Mouse (Mus musculus): ENCODE measurements around the gene Rem2. TPM values are rescaled to one million over a fixed set of nuclear protein-coding genes. Genes with fewer than 3 reads are reported as not detected.

Gene Rem2
- polyA plus RNA-seq, 1 experiment from 2014 or later, result 41.4 TPM

DNA sequence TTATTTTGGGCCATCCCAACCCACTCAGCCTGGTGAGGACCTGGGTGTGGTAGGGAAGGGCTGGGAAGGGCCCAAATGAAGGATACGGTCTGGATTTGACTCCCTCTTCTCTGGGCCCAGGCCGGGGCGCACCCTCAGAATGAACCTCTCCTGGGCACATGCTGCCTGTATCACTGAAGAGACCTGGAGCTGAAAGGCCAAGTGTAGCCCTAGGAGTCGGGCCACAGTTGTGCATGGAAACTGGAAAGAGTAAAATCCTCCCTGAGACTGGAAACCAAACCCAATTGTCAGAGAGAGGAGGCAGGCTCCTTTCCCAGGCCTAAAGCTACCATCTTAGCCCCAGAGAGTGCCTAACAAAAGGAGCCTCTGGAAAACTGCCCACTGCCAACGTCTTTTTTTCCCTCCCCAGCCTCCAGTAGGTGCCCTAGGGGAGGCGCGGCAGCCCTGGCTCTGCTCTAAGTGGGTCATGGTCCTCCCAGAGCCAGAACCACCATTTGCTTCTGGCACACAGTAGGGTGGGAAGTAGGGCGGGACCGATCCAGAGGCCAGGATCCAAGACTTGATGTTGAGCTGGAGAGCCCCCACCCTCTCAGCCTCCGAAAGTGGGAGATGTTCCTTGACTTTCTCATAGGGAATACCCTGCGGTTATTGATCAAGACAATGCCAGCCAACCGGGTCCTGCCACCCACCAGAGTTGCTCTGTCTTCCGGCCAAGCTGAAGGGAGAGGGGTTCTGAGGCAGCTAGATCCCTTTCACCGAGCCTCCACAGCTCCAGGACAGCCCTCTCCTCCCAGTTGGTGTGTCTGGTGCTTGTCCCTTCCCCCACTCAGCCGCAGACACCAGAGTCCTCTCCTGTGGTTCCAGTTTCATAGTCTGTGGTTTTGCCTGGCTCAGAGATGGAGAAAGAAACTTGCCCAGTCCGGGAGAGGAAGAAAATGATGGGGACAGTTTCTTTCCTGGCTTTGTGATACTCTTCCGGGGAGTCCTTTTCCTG, 42.8 kb upstream of the Rem2 start:
- 0 out of 2 replicates have a peak, but pooled peaks have one; percentile 6 for ATAC-seq (ENCODE audit: low FRiP score, low read depth)

GRCm38 (mm10) chr14:54433941-54434531, 41.9 kb upstream of the Rem2 start:
- Histone ChIP-seq H3K4me2 (replicated peaks) (peak overlapping the region; percentile 71), H3K27ac (no peak overlapping the region), H3K4me3 (peak overlapping the region; percentile 62; the same call in 1 of the 2 replicates), H3K9ac (no peak overlapping the region), H3K27me3 (replicated peaks) (peaks cover 3% of the 10 kb centered on the region; the same call in 1 of the 2 replicates), H3K36me3 (peaks cover 19% of the 10 kb centered on the region), H3K4me1 (peaks cover 38% of the 10 kb centered on the region), H3K9me3 (no peaks in the 10 kb centered on the region)
- WGBS, result 77% methylated on average over 12 of the region's 12 CpGs
- ATAC-seq (ENCODE audit: low FRiP score, low read depth), result no peak

More for the DNA sequence above, 42.8 kb upstream of the Rem2 start:
- 52% methylated on average over 17 of the region's 17 CpGs for WGBS
- peak overlapping the region; percentile 71 for H3K4me2 ChIP-seq (replicated peaks)
- no peak overlapping the region for H3K27ac ChIP-seq
- peak overlapping the region; percentile 88 for H3K9ac ChIP-seq
- peaks cover 38% of the 10 kb centered on the region for H3K4me1 ChIP-seq
- peaks cover 11% of the 10 kb centered on the region; the same call in 1 of the 2 replicates for H3K36me3 ChIP-seq
- no peaks in the 10 kb centered on the region for H3K9me3 ChIP-seq
- H3K4me3 ChIP-seq, result peak overlapping the region; percentile 62
- peaks cover 3% of the 10 kb centered on the region; the same call in 1 of the 2 replicates for H3K27me3 ChIP-seq (replicated peaks)

GRCm38 (mm10) chr14:54435194-54435918, 40.5 kb upstream of the Rem2 start:
- H3K27me3 ChIP-seq (replicated peaks), result peaks cover 3% of the 10 kb centered on the region; the same call in 1 of the 2 replicates
- no peak overlapping the region for H3K4me2 ChIP-seq (replicated peaks)
- no peak overlapping the region for H3K4me3 ChIP-seq
- no peak for ATAC-seq (ENCODE audit: low FRiP score, low read depth)
- H3K27ac ChIP-seq, result no peak overlapping the region
- H3K4me1 ChIP-seq, result peaks cover 25% of the 10 kb centered on the region
- 87% methylated on average over 11 of the region's 11 CpGs for WGBS
- no peaks in the 10 kb centered on the region for H3K9me3 ChIP-seq
- peaks cover 28% of the 10 kb centered on the region for H3K36me3 ChIP-seq
- H3K9ac ChIP-seq, result no peak overlapping the region

DNA sequence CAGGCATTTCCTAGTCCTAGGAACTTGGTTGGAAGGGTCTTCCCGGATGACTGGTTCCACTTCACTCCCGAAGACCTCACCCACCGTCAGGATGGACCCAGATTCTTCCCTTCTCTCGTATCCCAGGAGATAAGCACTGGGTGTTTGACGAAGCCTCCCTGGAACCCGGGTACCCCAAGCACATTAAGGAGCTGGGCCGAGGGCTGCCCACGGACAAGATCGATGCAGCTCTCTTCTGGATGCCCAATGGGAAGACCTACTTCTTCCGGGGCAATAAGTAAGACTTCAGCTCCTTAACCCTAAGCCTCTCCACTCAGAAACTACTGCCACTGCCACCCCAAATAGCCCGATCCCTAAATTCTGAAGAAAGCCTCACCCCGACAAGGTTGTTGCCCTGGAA, 36.7 kb upstream of the Rem2 start:
- H3K27ac ChIP-seq, result no peak overlapping the region
- no peaks in the 10 kb centered on the region for H3K9me3 ChIP-seq
- H3K4me3 ChIP-seq, result no peak overlapping the region
- no peak for ATAC-seq (ENCODE audit: low FRiP score, low read depth)
- 84% methylated on average over 12 of the region's 12 CpGs for WGBS
- H3K4me1 ChIP-seq, result peaks cover under 1% of the 10 kb centered on the region; the same call in 1 of the 2 replicates
- peaks cover 34% of the 10 kb centered on the region for H3K36me3 ChIP-seq
- no peak overlapping the region for H3K4me2 ChIP-seq (replicated peaks)
- H3K9ac ChIP-seq, result no peak overlapping the region
- no peaks in the 10 kb centered on the region for H3K27me3 ChIP-seq (replicated peaks)

DNA sequence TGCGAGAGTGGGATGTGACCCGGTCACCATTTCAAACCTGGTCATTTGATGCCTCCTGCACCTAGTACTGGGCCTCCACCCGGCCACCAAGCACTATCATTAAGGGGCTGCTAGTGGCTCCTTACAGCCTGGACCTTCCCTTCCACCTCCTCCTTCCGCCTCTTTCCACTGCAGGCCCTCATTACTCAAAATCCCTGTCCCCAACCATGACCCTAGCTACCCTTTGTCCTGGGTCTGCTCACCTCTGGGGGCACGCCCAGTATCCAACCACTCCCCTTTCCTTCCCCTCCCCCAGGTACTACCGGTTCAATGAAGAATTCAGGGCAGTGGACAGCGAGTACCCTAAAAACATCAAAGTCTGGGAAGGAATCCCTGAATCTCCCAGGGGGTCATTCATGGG, 36.3 kb upstream of the Rem2 start:
- Histone ChIP-seq H3K9me3 (no peaks in the 10 kb centered on the region), H3K9ac (no peak overlapping the region), H3K4me1 (no peaks in the 10 kb centered on the region; the same call in 1 of the 2 replicates), H3K4me2 (replicated peaks) (no peak overlapping the region), H3K27ac (no peak overlapping the region), H3K36me3 (peaks cover 34% of the 10 kb centered on the region), H3K4me3 (no peak overlapping the region), H3K27me3 (replicated peaks) (no peaks in the 10 kb centered on the region)
- WGBS, result 64% methylated on average over 7 of the region's 7 CpGs
- ATAC-seq (ENCODE audit: low FRiP score, low read depth), result no peak

GRCm38 (mm10) chr14:54440538-54440937, 35.4 kb upstream of the Rem2 start:
- Histone ChIP-seq H3K27me3 (replicated peaks) (no peaks in the 10 kb centered on the region), H3K9ac (no peak overlapping the region), H3K27ac (no peak overlapping the region), H3K4me3 (no peak overlapping the region), H3K4me2 (replicated peaks) (no peak overlapping the region), H3K9me3 (no peaks in the 10 kb centered on the region), H3K36me3 (peaks cover 34% of the 10 kb centered on the region), H3K4me1 (no peaks in the 10 kb centered on the region)
- no peak for ATAC-seq (ENCODE audit: low FRiP score, low read depth)
- WGBS, result 93% methylated on average over 14 of the region's 14 CpGs

DNA sequence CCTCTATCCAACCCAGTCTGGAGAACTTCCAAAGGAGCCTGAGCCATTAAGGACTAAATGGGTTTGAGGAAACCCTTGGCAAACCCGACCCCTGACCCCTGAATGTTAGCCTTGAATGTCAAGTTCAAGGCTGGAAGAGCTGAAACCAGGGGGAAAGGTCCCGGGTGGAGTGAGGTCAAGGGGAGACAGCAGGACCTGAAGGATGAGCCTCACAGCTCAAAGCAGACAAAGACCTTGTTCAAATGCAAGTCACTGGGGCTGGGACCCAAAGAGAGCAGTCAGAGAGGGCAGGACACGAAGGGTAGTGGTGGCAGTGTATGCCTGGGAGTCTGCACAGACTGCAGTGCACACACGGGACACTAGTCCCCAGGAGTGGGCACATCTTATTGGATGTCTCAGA, 34.5 kb upstream of the Rem2 start:
- H3K4me3 ChIP-seq, result no peak overlapping the region
- no peak overlapping the region for H3K27ac ChIP-seq
- no peak overlapping the region for H3K9ac ChIP-seq
- H3K27me3 ChIP-seq (replicated peaks), result no peaks in the 10 kb centered on the region
- peaks cover 31% of the 10 kb centered on the region for H3K36me3 ChIP-seq
- no peak overlapping the region for H3K4me2 ChIP-seq (replicated peaks)
- H3K9me3 ChIP-seq, result no peaks in the 10 kb centered on the region
- no peaks in the 10 kb centered on the region for H3K4me1 ChIP-seq
- ATAC-seq (ENCODE audit: low FRiP score, low read depth), result no peak
- WGBS, result 87% methylated on average over 4 of the region's 4 CpGs

GRCm38 (mm10) chr14:54442548-54442947, 33.4 kb upstream of the Rem2 start:
- ATAC-seq (ENCODE audit: low FRiP score, low read depth), result no peak
- Histone ChIP-seq H3K27ac (no peak overlapping the region), H3K9ac (no peak overlapping the region), H3K4me1 (no peaks in the 10 kb centered on the region), H3K36me3 (peaks cover 27% of the 10 kb centered on the region), H3K4me3 (no peak overlapping the region), H3K9me3 (no peaks in the 10 kb centered on the region), H3K27me3 (replicated peaks) (no peaks in the 10 kb centered on the region), H3K4me2 (replicated peaks) (no peak overlapping the region)
- WGBS, result 87% methylated on average over 3 of the region's 3 CpGs

GRCm38 (mm10) chr14:54443196-54443595, 32.7 kb upstream of the Rem2 start:
- H3K4me2 ChIP-seq (replicated peaks), result no peak overlapping the region
- H3K4me1 ChIP-seq, result no peaks in the 10 kb centered on the region
- 18% methylated on average over 3 of the region's 3 CpGs for WGBS
- no peak overlapping the region for H3K9ac ChIP-seq
- no peak overlapping the region for H3K27ac ChIP-seq
- no peaks in the 10 kb centered on the region for H3K9me3 ChIP-seq
- peaks cover 26% of the 10 kb centered on the region for H3K36me3 ChIP-seq
- no peaks in the 10 kb centered on the region for H3K27me3 ChIP-seq (replicated peaks)
- no peak overlapping the region for H3K4me3 ChIP-seq
- no peak for ATAC-seq (ENCODE audit: low FRiP score, low read depth)

DNA sequence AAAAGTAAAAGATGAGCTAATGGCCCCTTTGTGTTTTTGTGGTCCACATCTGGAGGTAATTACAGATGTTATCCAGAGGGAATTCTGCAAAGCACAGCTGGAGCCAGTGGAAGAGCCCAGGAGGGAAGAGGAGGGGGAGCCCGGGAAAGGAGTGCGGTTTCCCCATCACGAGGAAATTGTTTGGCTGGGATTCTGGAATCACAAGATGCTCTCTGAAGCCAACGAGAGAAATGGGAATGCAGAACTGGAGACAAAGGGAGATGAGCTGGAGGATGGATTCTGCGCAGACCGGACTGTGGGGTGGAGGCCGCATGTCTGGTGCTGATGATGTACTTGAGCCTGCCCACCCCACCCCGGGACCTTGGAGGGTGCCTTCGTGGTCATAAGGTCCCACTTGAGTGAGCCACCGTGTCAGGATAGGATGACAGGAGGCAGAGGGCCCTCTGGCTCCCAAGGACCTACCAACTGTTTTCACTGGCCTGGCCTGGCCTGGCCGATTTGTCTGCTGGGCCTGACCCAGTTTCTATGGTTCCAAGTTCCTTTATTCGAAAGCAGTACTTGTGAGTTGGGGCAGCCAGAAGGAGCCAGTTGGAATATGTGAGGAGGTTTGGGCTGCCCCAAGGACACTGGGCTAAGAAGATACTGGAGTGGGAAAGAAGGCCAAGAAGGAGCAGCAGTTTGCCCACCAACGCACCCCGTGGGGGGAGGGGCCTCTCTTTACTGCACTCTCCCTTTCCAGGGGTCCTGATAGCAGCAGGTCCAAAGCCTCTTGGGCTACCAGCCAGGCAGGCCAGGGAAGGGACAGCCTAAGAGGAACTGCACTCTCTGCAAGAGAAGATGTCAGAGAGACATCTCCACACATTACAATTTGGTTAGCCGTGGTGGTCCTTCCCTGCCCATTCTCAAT, 31.9 kb upstream of the Rem2 start:
- Histone ChIP-seq H3K9me3 (no peaks in the 10 kb centered on the region), H3K4me3 (no peak overlapping the region), H3K9ac (no peak overlapping the region), H3K4me2 (replicated peaks) (no peak overlapping the region), H3K36me3 (peaks cover 18% of the 10 kb centered on the region), H3K27ac (no peak overlapping the region), H3K4me1 (no peaks in the 10 kb centered on the region), H3K27me3 (replicated peaks) (no peaks in the 10 kb centered on the region)
- 58% methylated on average over 15 of the region's 15 CpGs for WGBS
- ATAC-seq (ENCODE audit: low FRiP score, low read depth), result no peak

DNA sequence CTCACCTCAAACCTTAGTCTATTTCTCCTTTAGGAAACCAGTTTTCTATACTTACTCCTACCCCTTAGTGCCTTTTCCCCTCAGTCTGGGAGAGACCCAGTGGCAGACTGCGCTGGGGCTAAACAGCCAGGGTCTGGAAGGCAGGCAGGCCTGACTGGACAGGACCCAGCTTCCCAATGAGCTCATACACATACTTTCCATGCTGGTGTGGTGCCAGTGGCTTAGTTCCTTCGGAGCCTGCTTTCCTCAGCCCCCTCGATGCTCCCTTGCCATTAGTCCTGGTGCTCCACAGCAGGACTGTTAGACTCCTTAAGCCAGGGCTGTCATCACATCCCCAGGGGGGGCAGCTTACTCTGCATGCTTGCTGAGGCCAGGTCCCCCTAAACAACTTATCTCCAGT, 30.4 kb upstream of the Rem2 start:
- Histone ChIP-seq H3K36me3 (peaks cover 4% of the 10 kb centered on the region; the same call in 1 of the 2 replicates), H3K9me3 (no peaks in the 10 kb centered on the region), H3K4me2 (replicated peaks) (no peak overlapping the region), H3K9ac (no peak overlapping the region), H3K4me3 (no peak overlapping the region), H3K27me3 (replicated peaks) (no peaks in the 10 kb centered on the region), H3K27ac (no peak overlapping the region), H3K4me1 (no peaks in the 10 kb centered on the region; the same call in 1 of the 2 replicates)
- 82% methylated on average over 3 of the region's 3 CpGs for WGBS
- ATAC-seq (ENCODE audit: low FRiP score, low read depth), result no peak
